Mouse (Mus musculus): ENCODE measurements around the gene Irf8. TPM values are rescaled to one million over a fixed set of nuclear protein-coding genes. Genes with fewer than 3 reads are reported as not detected.

The Irf8 gene
- total RNA-seq, 2 experiments from 2014 or later, result 4.2 to 4.8 TPM

DNA sequence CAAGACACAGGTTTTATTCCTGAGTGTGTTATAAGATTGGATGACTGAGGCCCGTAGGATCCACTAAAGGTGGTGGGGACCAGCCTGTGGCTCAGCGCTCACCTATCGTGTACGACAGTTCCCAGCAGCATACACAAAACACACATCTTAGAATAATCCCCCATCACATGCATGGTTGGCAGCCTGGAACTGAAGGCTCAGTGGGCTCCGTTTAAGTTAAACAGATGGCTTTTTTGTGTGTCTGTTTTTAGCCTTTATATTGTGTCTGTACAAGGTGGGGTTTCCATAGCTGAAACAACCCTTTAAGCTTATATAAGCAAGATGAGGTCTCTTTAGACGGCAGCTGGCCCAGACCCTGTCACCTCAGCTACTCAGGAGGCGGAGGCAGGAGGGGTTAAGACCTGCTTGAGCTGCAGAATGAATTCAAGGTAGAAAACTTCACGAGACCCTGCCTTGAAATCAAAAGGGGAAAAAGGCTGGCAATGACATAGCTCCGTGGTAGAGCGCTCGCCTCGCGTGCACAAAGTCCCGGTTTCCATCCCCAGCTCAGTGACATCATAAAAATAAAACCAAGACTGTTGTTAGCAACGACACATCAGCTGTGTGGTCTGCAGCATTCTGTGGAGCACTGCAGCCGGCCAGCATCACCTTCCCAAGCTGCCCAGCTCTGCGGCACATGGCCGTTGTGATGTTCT lies 10.0 kb downstream of the Irf8 start:
- no peak for DNase-seq (ENCODE audit: low spot score in 2 of 2)

- no peak for DNase-seq (ENCODE audit: low spot score in 2 of 2)
These were observed 11.1 kb downstream of the Irf8 start for GRCm38 (mm10) chr8:120747286-120747685.

- DNase-seq (ENCODE audit: low spot score in 2 of 2), result no peak
These were observed 14.5 kb downstream of the Irf8 start for GRCm38 (mm10) chr8:120750616-120751015.

DNA sequence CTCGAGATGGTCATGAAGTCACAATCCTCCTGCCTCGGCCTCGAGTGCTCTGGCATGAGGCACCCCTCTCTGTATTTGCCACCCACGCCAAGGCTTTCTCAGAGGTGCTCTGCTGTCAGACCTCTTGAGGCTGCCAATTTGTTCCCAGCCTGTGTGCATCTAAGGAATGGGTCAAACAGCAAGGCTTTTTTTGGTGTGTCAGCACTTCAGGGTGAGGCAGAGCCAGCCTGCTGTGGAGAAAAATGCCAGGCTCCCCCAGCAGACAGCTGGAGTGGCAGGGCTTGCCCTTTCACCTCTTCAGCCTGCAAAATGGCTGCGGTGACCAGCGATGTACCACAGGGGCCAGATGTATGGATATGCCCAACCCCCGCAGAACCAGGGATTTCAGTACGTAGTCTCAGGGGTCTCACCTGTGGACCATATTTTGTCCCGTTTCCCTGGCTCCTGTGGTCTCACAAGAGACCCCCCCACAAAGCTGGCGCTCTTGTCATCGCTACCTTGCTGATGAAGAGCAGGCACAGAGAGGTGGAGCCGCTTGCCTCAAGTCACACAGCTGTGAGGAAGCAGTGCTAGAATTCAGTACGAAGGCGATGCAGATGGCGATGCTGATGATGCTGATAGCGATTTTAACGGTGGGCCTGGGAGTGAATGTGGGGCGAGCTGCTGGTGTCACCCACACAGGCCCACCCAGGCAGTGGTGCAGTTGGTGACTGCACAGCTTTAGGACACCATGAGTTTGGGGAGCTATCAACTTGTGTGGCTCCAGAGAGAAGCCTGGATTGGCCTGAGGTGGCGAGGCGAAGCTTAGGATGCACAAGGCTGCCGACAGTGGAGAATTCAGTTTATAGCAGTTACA lies 15.3 kb downstream of the Irf8 start:
- no peak for DNase-seq (ENCODE audit: low spot score in 2 of 2)

DNA sequence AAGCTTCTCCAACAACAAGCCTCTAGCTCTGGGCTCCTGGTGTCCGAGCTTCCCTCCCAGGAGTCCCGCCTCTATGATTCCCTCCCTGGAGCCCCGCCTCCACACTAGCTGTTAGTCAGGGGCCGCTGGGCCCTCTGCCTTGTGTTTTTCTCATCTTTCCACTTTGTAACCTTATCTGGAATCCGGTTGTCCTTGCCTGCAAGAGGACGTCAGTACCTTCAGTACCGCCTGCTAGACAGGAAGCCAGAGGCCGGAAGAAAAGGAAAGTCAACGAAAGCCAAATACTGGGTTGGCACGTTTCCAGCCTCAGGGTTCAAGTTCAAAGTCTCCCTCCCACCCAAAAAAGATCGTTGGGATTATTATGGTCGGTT lies 15.9 kb downstream of the Irf8 start:
- DNase-seq (ENCODE audit: low spot score in 2 of 2), result no peak

DNA sequence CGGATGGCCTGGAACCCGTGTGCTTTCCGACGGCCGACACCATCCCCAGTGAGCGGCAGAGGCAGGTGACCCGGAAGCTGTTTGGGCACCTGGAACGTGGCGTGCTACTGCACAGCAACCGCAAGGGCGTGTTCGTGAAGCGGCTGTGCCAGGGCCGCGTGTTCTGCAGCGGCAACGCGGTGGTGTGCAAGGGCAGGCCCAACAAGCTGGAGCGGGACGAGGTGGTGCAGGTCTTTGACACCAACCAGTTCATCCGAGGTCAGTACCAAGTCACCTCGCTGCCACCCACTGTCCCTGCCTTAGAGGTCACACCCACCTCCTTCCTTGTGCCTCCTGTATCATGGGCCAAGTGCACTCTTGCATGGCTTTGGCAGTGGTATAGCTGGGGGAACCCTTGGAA lies 17.3 kb downstream of the Irf8 start:
- DNase-seq (ENCODE audit: low spot score in 2 of 2), result no peak

GRCm38 (mm10) chr8:120755306-120756297 lies 19.4 kb downstream of the Irf8 start:
- no peak for DNase-seq (ENCODE audit: low spot score in 2 of 2)

GRCm38 (mm10) chr8:120758005-120758404 lies 21.8 kb downstream of the Irf8 start:
- DNase-seq (ENCODE audit: low spot score in 2 of 2), result no peak

DNA sequence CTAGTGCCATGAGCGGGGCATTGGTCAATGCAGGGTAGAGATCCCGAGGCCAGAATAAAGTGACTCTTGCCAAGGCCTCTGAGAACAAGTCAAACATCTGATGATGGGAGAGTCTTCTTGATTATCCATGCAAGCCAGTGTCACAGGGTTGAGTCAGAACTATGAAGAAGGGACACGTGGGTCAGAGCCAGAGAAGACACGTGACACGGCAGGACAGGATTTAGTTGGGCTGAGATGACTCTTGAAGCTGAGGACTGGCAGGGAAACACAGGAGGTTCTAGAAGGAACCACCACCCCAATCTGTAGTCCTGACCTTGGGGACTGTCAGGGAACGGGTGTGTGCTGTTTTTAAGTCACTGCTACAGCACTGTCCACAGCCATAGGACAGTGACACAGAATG lies 23.7 kb downstream of the Irf8 start:
- no peak for DNase-seq (ENCODE audit: low spot score in 2 of 2)

DNA sequence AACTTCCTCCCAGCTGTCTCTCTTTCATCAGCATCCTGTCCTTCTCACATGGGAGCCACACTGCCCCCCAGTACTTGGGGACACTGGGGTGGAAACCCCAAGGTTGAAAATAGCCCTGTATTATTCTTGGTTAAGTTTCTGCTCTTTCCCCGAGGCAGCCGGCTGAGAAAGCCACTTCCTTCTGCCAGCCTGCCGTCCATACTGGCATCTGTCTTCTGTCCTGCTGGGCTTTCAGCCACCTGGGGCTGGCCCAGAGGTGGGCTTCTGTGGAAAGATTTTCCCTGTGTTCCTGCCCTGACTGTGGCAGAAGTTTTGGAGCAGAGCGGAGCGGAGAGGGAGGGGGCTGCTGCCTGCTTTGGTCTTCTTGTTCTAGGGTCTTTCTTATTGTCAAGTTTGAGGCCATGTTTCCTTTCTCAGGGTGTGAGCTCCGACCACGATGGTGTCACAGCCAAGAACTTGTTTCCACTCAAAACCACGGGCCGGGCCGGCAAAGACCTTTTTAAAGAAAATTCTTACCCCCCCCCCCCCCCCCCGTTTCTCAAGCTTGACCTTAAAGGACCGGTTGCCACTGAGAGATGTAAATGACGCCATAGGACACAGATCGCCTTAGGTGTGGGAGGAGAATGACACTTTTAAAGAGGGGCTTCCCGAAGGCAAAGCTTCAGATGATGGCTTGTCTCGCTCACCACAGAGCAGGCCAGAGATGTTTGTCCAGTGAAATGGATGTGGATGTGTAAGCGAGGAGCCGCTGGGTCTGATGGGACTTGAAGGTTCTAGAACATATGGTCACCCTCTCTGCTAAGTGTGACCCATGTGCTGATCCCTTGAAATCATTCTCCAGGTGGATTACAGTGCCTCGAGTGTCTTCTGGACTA lies 24.4 kb downstream of the Irf8 start:
- DNase-seq (ENCODE audit: low spot score in 2 of 2), result no peak

DNA sequence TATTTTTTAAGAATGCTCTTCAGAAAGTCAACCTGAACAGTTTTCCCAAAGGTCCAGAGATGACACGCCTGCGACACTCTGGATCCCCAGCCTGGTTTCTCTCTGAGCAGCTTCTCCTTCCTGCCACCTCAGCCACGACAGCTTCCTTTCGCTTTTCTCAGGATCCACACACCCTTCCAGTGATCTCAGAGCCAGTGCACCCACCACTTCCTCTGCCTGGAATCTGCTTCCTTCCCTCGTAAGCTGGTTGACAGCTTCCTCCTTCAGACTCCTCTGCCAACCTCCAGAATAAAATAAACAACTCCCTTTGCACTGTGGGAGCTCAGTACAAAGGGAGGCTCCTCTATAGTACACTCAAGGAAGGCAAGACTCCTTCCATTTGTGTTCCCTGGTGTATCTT lies 27.1 kb downstream of the Irf8 start:
- no peak for DNase-seq (ENCODE audit: low spot score in 2 of 2)

GRCm38 (mm10) chr8:120764638-120765037 lies 28.5 kb downstream of the Irf8 start:
- DNase-seq (ENCODE audit: low spot score in 2 of 2), result no peak

DNA sequence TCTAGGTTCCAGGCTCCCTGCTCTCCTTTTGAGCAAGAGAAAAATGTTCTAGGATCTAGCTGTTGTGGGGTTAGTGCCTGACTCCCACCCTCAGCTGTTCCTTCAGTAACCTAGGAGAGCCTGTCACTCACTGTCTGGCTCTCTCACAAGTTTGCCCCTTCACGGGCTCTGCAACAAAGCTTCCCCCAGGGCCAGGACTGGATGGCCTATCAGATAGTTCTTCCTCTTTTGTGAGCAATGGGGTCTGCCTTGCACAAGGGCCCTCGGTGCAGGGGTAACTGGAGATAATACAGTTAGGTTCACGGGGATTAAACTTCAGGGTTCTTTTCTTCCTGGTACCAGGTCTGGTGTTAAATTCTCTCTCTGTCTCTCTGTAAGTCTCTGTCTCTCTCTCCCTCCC lies 30.5 kb downstream of the Irf8 start:
- no peak for DNase-seq (ENCODE audit: low spot score in 2 of 2)

DNA sequence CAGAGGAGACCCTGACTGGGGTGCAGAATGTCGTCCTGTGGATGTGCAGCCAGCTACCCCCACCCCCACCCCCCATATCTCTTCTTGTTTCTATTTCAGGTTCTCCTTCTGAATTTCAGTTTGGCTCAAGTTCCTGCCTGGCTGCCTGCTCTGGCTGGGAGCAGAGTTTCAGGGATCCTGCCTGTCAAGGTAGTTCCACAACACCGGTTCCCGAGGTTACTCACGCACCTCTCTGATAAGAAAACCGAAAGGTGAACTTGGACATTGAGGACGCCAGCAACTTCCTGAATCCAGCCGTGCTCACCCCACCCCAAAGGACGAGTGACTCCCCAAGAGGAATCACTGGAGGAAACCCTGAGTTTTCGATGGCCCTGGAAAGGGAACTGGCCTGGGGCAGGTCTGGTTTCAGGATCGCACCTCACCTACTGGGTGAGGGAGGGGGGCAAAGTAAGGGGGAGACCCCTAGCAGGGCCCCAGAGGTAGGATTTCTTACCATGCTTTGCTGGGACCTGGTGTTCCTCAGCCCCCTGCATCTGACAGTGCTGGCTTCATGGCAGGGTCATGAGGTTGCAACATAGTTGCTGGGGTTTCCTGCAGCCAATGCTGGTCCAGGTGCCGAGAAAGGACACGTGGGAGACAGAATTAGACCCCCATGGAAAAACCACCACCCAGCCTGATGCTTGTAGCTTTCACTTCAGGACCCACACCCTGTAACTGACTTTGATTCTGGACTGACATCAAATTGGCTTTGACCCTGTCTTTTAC lies 32.5 kb downstream of the Irf8 start:
- DNase-seq (ENCODE audit: low spot score in 2 of 2), result no peak

DNA sequence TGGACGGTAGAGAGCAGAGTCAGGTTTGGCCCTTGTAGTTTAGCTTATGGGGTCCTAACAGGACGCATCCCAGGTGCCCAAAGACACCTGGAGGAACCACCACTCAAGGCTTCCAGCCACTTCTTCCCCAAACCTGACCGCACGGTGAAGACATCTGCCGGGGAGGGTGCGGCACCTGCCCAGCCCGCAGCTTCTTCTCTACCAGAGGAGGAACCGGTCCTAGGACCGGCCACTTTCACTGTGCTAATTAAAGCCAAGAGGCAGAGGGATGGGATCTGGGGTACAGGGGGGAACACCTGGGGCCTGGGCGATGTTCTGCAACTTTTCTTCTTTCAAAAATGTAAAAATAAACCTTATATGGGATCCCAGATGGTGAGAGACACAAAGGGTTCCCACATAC lies 41.0 kb downstream of the Irf8 start:
- no peak for DNase-seq (ENCODE audit: low spot score in 2 of 2)

- no peak for DNase-seq (ENCODE audit: low spot score in 2 of 2)
These were observed 41.6 kb downstream of the Irf8 start for GRCm38 (mm10) chr8:120777732-120778131.

DNA sequence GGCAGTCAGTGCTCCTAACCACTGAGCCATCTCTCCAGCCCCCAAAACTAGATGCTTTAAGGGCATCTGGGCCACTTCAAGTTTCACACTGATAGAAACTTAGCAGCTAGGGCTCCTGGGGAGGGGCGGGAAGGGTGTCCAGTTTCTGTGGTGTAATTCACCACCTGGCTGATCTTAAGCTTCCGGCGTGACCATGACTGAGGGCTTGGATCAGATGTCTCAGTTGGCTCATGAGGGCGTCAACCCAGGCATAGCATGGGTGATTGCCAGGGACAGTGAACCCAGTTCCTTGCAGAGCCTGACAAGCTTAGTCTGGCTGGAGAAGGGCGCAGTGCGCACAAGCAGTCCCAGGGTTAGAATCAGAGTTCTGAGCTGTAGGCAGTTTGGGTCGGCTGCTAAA lies 42.9 kb downstream of the Irf8 start:
- no peak for DNase-seq (ENCODE audit: low spot score in 2 of 2)

DNA sequence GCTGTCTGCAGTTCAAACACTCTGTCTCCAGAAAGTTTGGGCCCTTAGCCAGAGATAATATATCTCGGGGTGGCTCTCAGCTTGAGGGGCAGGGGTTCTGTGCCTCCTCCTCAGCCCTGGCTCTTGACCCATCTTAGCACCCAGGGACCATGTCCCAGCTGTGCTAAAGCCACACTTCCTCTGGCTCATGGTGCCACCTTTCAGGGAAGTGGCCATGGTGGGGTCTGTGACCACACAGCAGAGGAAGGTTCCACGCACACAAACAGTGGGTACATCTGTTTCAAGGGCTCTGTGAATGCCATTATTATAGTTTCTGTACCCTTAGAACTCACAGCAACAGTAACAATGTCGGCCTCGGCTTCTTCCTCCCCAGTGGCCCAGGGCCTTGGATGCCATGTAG lies 47.6 kb downstream of the Irf8 start:
- no peak for DNase-seq (ENCODE audit: low spot score in 2 of 2)

DNA sequence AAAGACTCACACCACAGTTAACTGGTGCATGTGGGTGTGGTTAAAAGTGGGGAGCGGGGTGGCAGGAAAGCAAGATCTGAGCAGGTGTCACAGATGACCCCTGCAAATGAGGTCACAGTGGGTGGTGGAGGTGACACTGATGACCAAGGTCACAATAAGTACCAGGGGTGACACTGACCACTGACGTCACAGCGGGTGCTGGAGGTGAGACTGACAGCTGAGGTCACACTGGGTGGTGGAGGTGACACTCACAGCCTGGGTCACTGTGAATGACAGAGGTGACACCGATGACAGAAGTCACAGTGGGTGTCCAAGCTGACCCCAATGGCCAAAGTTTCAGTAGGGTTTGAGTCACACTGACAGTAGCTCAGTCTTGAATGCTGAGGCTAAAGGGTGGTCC lies 50.6 kb downstream of the Irf8 start:
- DNase-seq (ENCODE audit: low spot score in 2 of 2), result no peak

- DNase-seq (ENCODE audit: low spot score in 2 of 2), result no peak
These were observed 51.5 kb downstream of the Irf8 start for GRCm38 (mm10) chr8:120787631-120788030.
